ENCODE assay signal across 9 mouse cellular contexts in genomic region chr15:88839271-88839670, GRCm38 (mm10). TPM values are rescaled to one million over a fixed set of nuclear protein-coding genes. Genes with fewer than 3 reads are reported as not detected.
DNase-seq lines count a peak whose midpoint lies in the region; ATAC-seq lines count a peak whose summit lies in the region.
"Had no signal": no experiment of that assay in that cellular context is flagged by ENCODE, and none has a peak within 500 bp of the region (broad histone marks: within the 10 kb centered on the region; RNA-seq: fewer than 3 reads in every experiment).

No protein-coding gene starts in this region.

- peak overlapping the region; percentile 30; the same call in 1 of the 2 replicates for H3K9ac ChIP-seq in intestine, embryonic 16.5 days (ENCODE audit: low read depth, low read length)
- H3K9ac ChIP-seq in midbrain, embryonic 12.5 days (replicated peaks) = no peak overlapping the region

- intact Hi-C loops in gastrocnemius, postnatal 36 days (cut with DNase I) = no loop called here
- intact Hi-C loops in left cerebral cortex, postnatal 36 days (cut with DNase I) = loop anchor here (2.0 kb wide), 1 partner anchor 24 kb away; the partner anchor contains the start of gene Pim3

- peak; percentile 51 for DNase-seq in MN1 (ENCODE audit: low spot score)
- DNase-seq in embryo, embryonic 10 days (ENCODE audit: low spot score) = peak; percentile 57
- peak; percentile 60 to 74 for DNase-seq in gastrocnemius, postnatal 36 days
- peak; percentile 64 to 70 for DNase-seq in left cerebral cortex, postnatal 36 days (ENCODE audit: low spot score in 2 of 2)
- DNase-seq in telencephalon, adult 2 months (ENCODE audit: low read depth, low spot score) = peak; percentile 65
- DNase-seq in spleen, postnatal 10 days (ENCODE audit: low spot score in 2 of 2) = no peak

- H3K4me3 ChIP-seq in intestine, embryonic 16.5 days (ENCODE audit: low read length) = no peak overlapping the region
- no peak overlapping the region for H3K4me3 ChIP-seq in midbrain, embryonic 12.5 days

- 24% methylated on average over 9 of the region's 9 CpGs for WGBS in intestine, embryonic 16.5 days
- 42% methylated on average over 9 of the region's 9 CpGs for WGBS in midbrain, embryonic 12.5 days

- H3K9me3 ChIP-seq in intestine, embryonic 16.5 days (ENCODE audit: control insufficient read depth, low read length) = no peaks in the 10 kb centered on the region
- no peaks in the 10 kb centered on the region for H3K9me3 ChIP-seq in midbrain, embryonic 12.5 days

- no peaks in the 10 kb centered on the region for H3K36me3 ChIP-seq in intestine, embryonic 16.5 days (ENCODE audit: control insufficient read depth, insufficient read depth, low read length)
- no peaks in the 10 kb centered on the region for H3K36me3 ChIP-seq in midbrain, embryonic 12.5 days

- H3K27me3 ChIP-seq in intestine, embryonic 16.5 days (replicated peaks; ENCODE audit: control insufficient read depth, insufficient read depth, low read length) = no peaks in the 10 kb centered on the region
- peaks cover 27% of the 10 kb centered on the region; the same call in 1 of the 2 replicates for H3K27me3 ChIP-seq in midbrain, embryonic 12.5 days
- H3K27me3 ChIP-seq: Patski had no signal

- ATAC-seq in intestine, embryonic 16.5 days = peak; percentile 45
- ATAC-seq in midbrain, embryonic 12.5 days (ENCODE audit: low FRiP score, low read depth) = peak; percentile 20; the same call in 1 of the 2 replicates
- ATAC-seq: Patski had no signal

- no peak overlapping the region for H3K4me2 ChIP-seq in intestine, embryonic 16.5 days (ENCODE audit: low read depth, low read length)
- H3K4me2 ChIP-seq in midbrain, embryonic 12.5 days (replicated peaks) = no peak overlapping the region

- H3K27ac ChIP-seq in intestine, embryonic 16.5 days (ENCODE audit: low read length) = peak overlapping the region; percentile 70
- H3K27ac ChIP-seq in midbrain, embryonic 12.5 days (replicated peaks) = peak overlapping the region; percentile 4; the same call in 1 of the 2 replicates

- peaks cover 22% of the 10 kb centered on the region for H3K4me1 ChIP-seq in intestine, embryonic 16.5 days (ENCODE audit: control insufficient read depth, insufficient read depth, low read length)
- peaks cover 25% of the 10 kb centered on the region for H3K4me1 ChIP-seq in midbrain, embryonic 12.5 days

RNA-seq across cellular contexts. Expression of gene Creld2, which starts 19.8 kb away (rescaled TPM):
- 1 to 10 TPM; 6.6 to 8.9 TPM for total RNA-seq in gastrocnemius, postnatal 36 days (2021)
- polyA plus RNA-seq in intestine, embryonic 16.5 days (2015; fragmentation: Nextera tagmentation; extraction: Ambion mirVana) = 123 and 137 TPM in 2 replicates
- total RNA-seq in left cerebral cortex, postnatal 36 days (2021) = 10 to 100 TPM; 17.5 to 26.0 TPM
- polyA plus RNA-seq in midbrain, embryonic 12.5 days (2016; fragmentation: Nextera tagmentation; extraction: Ambion mirVana) = 58.8 and 62.5 TPM in 2 replicates

RNA-seq across cellular contexts. Expression of gene Alg12, which starts 20.2 kb away (rescaled TPM):
- 1 to 10 TPM; 3.6 to 3.7 TPM for total RNA-seq in gastrocnemius, postnatal 36 days (2021)
- polyA plus RNA-seq in intestine, embryonic 16.5 days (2015; fragmentation: Nextera tagmentation; extraction: Ambion mirVana) = 16.7 and 16.9 TPM in 2 replicates
- total RNA-seq in left cerebral cortex, postnatal 36 days (2021) = 10 to 100 TPM; 12.8 to 15.7 TPM
- 8.3 and 9.3 TPM in 2 replicates for polyA plus RNA-seq in midbrain, embryonic 12.5 days (2016; fragmentation: Nextera tagmentation; extraction: Ambion mirVana)

RNA-seq across cellular contexts. Expression of gene Pim3, which starts 22.7 kb away (rescaled TPM):
- 10 to 100 TPM; 22.1 to 32.2 TPM for total RNA-seq in gastrocnemius, postnatal 36 days (2021)
- 45.7 and 46.3 TPM in 2 replicates for polyA plus RNA-seq in intestine, embryonic 16.5 days (2015; fragmentation: Nextera tagmentation; extraction: Ambion mirVana)
- 10 to 100 TPM; 35.0 to 51.0 TPM for total RNA-seq in left cerebral cortex, postnatal 36 days (2021)
- 41.4 and 49.3 TPM in 2 replicates for polyA plus RNA-seq in midbrain, embryonic 12.5 days (2016; fragmentation: Nextera tagmentation; extraction: Ambion mirVana)

Comparison
In these comparisons a context has a peak if more than half of its experiments do, and no peak if none do; other contexts are left out.
1. DNase-seq: peak in MN1 (single experiment), embryo, embryonic 10 days (single experiment), gastrocnemius, postnatal 36 days (2 of 2), left cerebral cortex, postnatal 36 days (2 of 2) and telencephalon, adult 2 months (single experiment); none in spleen, postnatal 10 days (0 of 2).